Mouse (Mus musculus): Measurements from ENCODE around the gene Ptpn6. TPM values are rescaled to one million over a fixed set of nuclear protein-coding genes. Genes with fewer than 3 reads are reported as not detected.

Gene Ptpn6
- total and polyA plus RNA-seq, 3 experiments, result 91.9 to 184 TPM; not detected in 1

- H3K79me2 ChIP-seq (ENCODE audit: control insufficient read depth, insufficient read depth, low read length, poor library complexity), result peaks cover 32% of the 10 kb centered on the region
- H3K9ac ChIP-seq (ENCODE audit: control insufficient read depth, low read depth, low read length, poor library complexity, severe bottlenecking), result no peak overlapping the region
- peaks cover 18 to 42% of the 10 kb centered on the region in 2 experiments for H3K36me3 ChIP-seq (ENCODE audit: control insufficient read depth in 1 of 2, insufficient read depth in 2 of 2, low read length in 2 of 2)
- peaks cover 36 to 41% of the 10 kb centered on the region in 2 experiments for H3K4me1 ChIP-seq (ENCODE audit: control insufficient read depth in 1 of 2, insufficient read depth in 2 of 2, low read length in 2 of 2)
- TF ChIP-seq MXI1 (IDR thresholded peaks at IDR 0.05; ENCODE audit: low read depth, low read length), result no peak
- no peak for TF ChIP-seq MYC (IDR thresholded peaks at IDR 0.05; ENCODE audit: low read depth, low read length)
- TF ChIP-seq SMC3 (IDR thresholded peaks at IDR 0.05; ENCODE audit: low read depth, low read length), result no peak
- TF ChIP-seq TBP (IDR thresholded peaks at IDR 0.05; ENCODE audit: low read depth, low read length), result no peak
- no peak for TF ChIP-seq ZKSCAN1 (IDR thresholded peaks at IDR 0.05; ENCODE audit: low read depth, low read length)
- no peak for TF ChIP-seq ZMIZ1 (IDR thresholded peaks at IDR 0.05; ENCODE audit: low read depth, low read length)
- no peak for TF ChIP-seq ETS1 (IDR thresholded peaks at IDR 0.05; ENCODE audit: low read depth, low read length)
- no peak for TF ChIP-seq MEF2A (IDR thresholded peaks at IDR 0.05; ENCODE audit: extremely low read depth, insufficient replicate concordance, low read depth, low read length, poor library complexity, severe bottlenecking)
- TF ChIP-seq POLR2AphosphoS5 (IDR thresholded peaks at IDR 0.05; ENCODE audit: borderline replicate concordance, low read depth, low read length), result no peak
- TF ChIP-seq USF1 (IDR thresholded peaks at IDR 0.05; ENCODE audit: low read depth, low read length), result no peak
- no peak for TF ChIP-seq POLR2A (IDR thresholded peaks at IDR 0.05; ENCODE audit: control insufficient read depth in 1 of 2, insufficient read depth in 1 of 2, low read depth in 1 of 2, low read length in 2 of 2, poor library complexity in 1 of 2)
- no peak for TF ChIP-seq JUND (IDR thresholded peaks at IDR 0.05; ENCODE audit: low read depth, low read length)
- no peak for TF ChIP-seq BHLHE40 (IDR thresholded peaks at IDR 0.05; ENCODE audit: borderline replicate concordance, low read depth, low read length)
- no peak for TF ChIP-seq HCFC1 (IDR thresholded peaks at IDR 0.05; ENCODE audit: low read depth, low read length)
- no peaks in the 10 kb centered on the region for H3K9me3 ChIP-seq (replicated peaks; ENCODE audit: insufficient read depth, low read length)
- H3K27ac ChIP-seq (ENCODE audit: control insufficient read depth, low read depth, low read length), result no peak overlapping the region
- no peaks in the 10 kb centered on the region for H3K27me3 ChIP-seq (ENCODE audit: control insufficient read depth in 1 of 2, insufficient read depth in 2 of 2, low read length in 2 of 2)
- H3K4me3 ChIP-seq (ENCODE audit: control insufficient read depth in 1 of 2, insufficient read depth in 1 of 2, low read depth in 2 of 2, low read length in 2 of 2), result no peak overlapping the region
- DNase-seq (ENCODE audit: low read depth, low spot score), result no peak
Observed at GRCm38 (mm10) chr6:124689011-124689410, 49.5 kb downstream of the Ptpn6 start.

- H3K4me1 ChIP-seq (ENCODE audit: control insufficient read depth in 1 of 2, insufficient read depth in 2 of 2, low read length in 2 of 2), result peaks cover 39 to 46% of the 10 kb centered on the region in 2 experiments
- TF ChIP-seq HCFC1 (IDR thresholded peaks at IDR 0.05; ENCODE audit: low read depth, low read length), result no peak
- no peak for TF ChIP-seq GABPA (IDR thresholded peaks at IDR 0.05; ENCODE audit: low read depth, low read length)
- 0 out of 2 replicates have a peak, but pooled peaks have one; percentile 43 for TF ChIP-seq ELF1 (IDR thresholded peaks at IDR 0.05; ENCODE audit: low read depth, low read length)
- TF ChIP-seq CTCF (IDR thresholded peaks at IDR 0.05 in 2 of 3, conservative IDR thresholded peaks at IDR 0.05 in 1 of 3; ENCODE audit: control insufficient read depth in 1 of 3, insufficient read depth in 1 of 3, low read depth in 2 of 3, low read length in 3 of 3, poor library complexity in 1 of 3, severe bottlenecking in 1 of 3), result no peak
- no peak for TF ChIP-seq NELFE (IDR thresholded peaks at IDR 0.05; ENCODE audit: low read depth, low read length)
- no peak for TF ChIP-seq E2F4 (IDR thresholded peaks at IDR 0.05; ENCODE audit: borderline replicate concordance, low read depth, low read length)
- TF ChIP-seq EP300 (IDR thresholded peaks at IDR 0.05; ENCODE audit: low read depth in 1 of 2, low read length in 2 of 2), result peak; percentile 54 to 64
- no peak for TF ChIP-seq ZC3H11A (IDR thresholded peaks at IDR 0.05; ENCODE audit: low read depth, low read length)
- no peak for TF ChIP-seq USF2 (IDR thresholded peaks at IDR 0.05; ENCODE audit: borderline replicate concordance in 1 of 2, insufficient read depth in 1 of 2, low read depth in 1 of 2, low read length in 2 of 2)
- TF ChIP-seq POLR2A (IDR thresholded peaks at IDR 0.05; ENCODE audit: control insufficient read depth in 1 of 2, insufficient read depth in 1 of 2, low read depth in 1 of 2, low read length in 2 of 2, poor library complexity in 1 of 2), result no peak
- no peak for TF ChIP-seq MEF2A (IDR thresholded peaks at IDR 0.05; ENCODE audit: extremely low read depth, insufficient replicate concordance, low read depth, low read length, poor library complexity, severe bottlenecking)
- TF ChIP-seq MAX (IDR thresholded peaks at IDR 0.05; ENCODE audit: low read length), result peak; percentile 54; the same call in 1 of the 2 replicates
- peak; percentile 60 for TF ChIP-seq SIN3A (IDR thresholded peaks at IDR 0.05; ENCODE audit: low read length)
- TF ChIP-seq MYC (IDR thresholded peaks at IDR 0.05; ENCODE audit: low read depth, low read length), result no peak
- no peak for TF ChIP-seq ZKSCAN1 (IDR thresholded peaks at IDR 0.05; ENCODE audit: low read depth, low read length)
- no peak for TF ChIP-seq TBP (IDR thresholded peaks at IDR 0.05; ENCODE audit: low read depth, low read length)
- no peak for TF ChIP-seq TCF12 (IDR thresholded peaks at IDR 0.05; ENCODE audit: low read depth, low read length)
- H3K9me3 ChIP-seq (replicated peaks; ENCODE audit: insufficient read depth, low read length), result no peaks in the 10 kb centered on the region
- H3K9ac ChIP-seq (ENCODE audit: control insufficient read depth, low read depth, low read length, poor library complexity, severe bottlenecking), result peak overlapping the region; percentile 1; the same call in 1 of the 2 replicates
- H3K36me3 ChIP-seq (ENCODE audit: control insufficient read depth in 1 of 2, insufficient read depth in 2 of 2, low read length in 2 of 2), result peaks cover 18 to 46% of the 10 kb centered on the region in 2 experiments
- H3K4me3 ChIP-seq (ENCODE audit: control insufficient read depth in 1 of 2, insufficient read depth in 1 of 2, low read depth in 2 of 2, low read length in 2 of 2), result no peak overlapping the region
- H3K79me2 ChIP-seq (ENCODE audit: control insufficient read depth, insufficient read depth, low read length, poor library complexity), result peaks cover 32% of the 10 kb centered on the region
- peak overlapping the region; percentile 46; the same call in 1 of the 2 replicates for H3K27ac ChIP-seq (ENCODE audit: control insufficient read depth, low read depth, low read length)
- peak; percentile 64 for DNase-seq (ENCODE audit: low read depth, low spot score)
- no peaks in the 10 kb centered on the region for H3K27me3 ChIP-seq (ENCODE audit: control insufficient read depth in 1 of 2, insufficient read depth in 2 of 2, low read length in 2 of 2)
Observed at GRCm38 (mm10) chr6:124688151-124688758, 50.3 kb downstream of the Ptpn6 start.
